Mouse (Mus musculus) embryonic facial prominence, embryonic 14.5 days (tissue): Measurements from ENCODE around the gene 6430571L13Rik. TPM values are rescaled to one million over a fixed set of nuclear protein-coding genes. Genes with fewer than 3 reads are reported as not detected.

Source experiments
- ATAC-seq: fragments of 200-750 bp; cut with Nextera tagmentation; 2 replicates; pipeline ENCODE4 v1.8.0; 2017; ENCODE audit warnings: low read depth, moderate number of reproducible peaks, moderate TSS enrichment
- DNase-seq: peaks from one replicate; pipeline ENCODE4 v3.0.0-alpha.2; 2015; ENCODE audit warnings: low spot score
- H3K27ac ChIP-seq: fragments of 300-500 bp; sonication (generic); replicated peaks from 2 replicates; pipeline ENCODE4 v1.5.1; 2014; ENCODE audit warnings: low read depth, mild to moderate bottlenecking, low read length, moderate library complexity
- H3K27me3 ChIP-seq: fragments of 300-500 bp; sonication (generic); replicated peaks from 2 replicates; pipeline ENCODE4 v1.6.1; 2014; ENCODE audit warnings: low read length; ENCODE audit not compliant: control insufficient read depth, insufficient read depth
- H3K36me3 ChIP-seq: fragments of 300-500 bp; sonication (generic); 2 replicates; pipeline ENCODE4 v1.6.1; 2014; ENCODE audit warnings: low read length, mixed read lengths; ENCODE audit not compliant: control insufficient read depth, insufficient read depth
- H3K4me1 ChIP-seq: fragments of 300-500 bp; sonication (generic); 2 replicates; pipeline ENCODE4 v1.6.1; 2014; ENCODE audit warnings: antibody characterized with exemption, low read length; ENCODE audit not compliant: control insufficient read depth, insufficient read depth
- H3K4me2 ChIP-seq: fragments of 300-500 bp; sonication (generic); 2 replicates; pipeline ENCODE4 v1.6.1; 2014; ENCODE audit warnings: low read depth, mild to moderate bottlenecking, low read length, moderate library complexity, mixed read lengths
- H3K4me3 ChIP-seq: fragments of 300-500 bp; sonication (generic); 2 replicates; pipeline ENCODE4 v1.5.1; 2014; ENCODE audit warnings: low read depth, mild to moderate bottlenecking, low read length
- H3K9ac ChIP-seq: fragments of 300-500 bp; sonication (generic); 2 replicates; pipeline ENCODE4 v1.6.1; 2014; ENCODE audit warnings: low read depth, mild to moderate bottlenecking, low read length, moderate library complexity, mixed read lengths
- H3K9me3 ChIP-seq: fragments of 300-500 bp; sonication (generic); 2 replicates; pipeline ENCODE4 v1.6.1; 2016; ENCODE audit warnings: low read length; ENCODE audit not compliant: control insufficient read depth
- WGBS: fragments of 180-500 bp; shearing (Covaris S2); extraction: QIAGEN DNeasy Blood & Tissue Kit; methylation state at CpG from one replicate; pipeline ENCODE4 v1.1.7; 2014; 5-methylcytosine and 5-hydroxymethylcytosine counted together
- polyA plus RNA-seq: library from polyadenylated mRNA; unstranded; fragments of >200 nt; fragmentation: Nextera tagmentation; extraction: Ambion mirVana; gene quantifications from 2 replicates; pipeline ENCODE4 v1.2.1, GENCODE M21; 2014

The 6430571L13Rik gene
- polyA plus RNA-seq, 1 experiment from 2014 or later = 0.96 TPM

DNA sequence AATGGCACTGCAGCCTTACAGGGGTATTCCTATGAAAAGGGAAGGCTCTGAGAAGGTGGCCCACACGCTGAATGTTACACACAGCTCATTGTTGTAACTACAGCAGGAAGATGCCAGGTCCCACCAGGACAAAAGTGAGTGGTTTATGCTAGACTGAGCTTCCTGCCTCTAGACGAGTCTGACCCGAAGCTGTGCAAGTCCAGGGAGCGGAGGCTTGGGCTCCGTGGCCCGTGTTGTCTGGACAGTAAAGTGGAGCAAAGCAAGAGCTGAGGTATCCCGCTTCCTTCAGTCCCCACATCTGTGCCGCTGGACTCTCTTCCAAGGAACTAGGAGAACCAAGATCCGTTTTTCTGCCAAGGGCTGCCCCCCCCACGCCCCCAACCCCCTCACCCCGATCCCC lies 58.6 kb downstream of the 6430571L13Rik start:
- H3K36me3 ChIP-seq = no peaks in the 10 kb centered on the region
- peak overlapping the region; percentile 100; the same call in 1 of the 2 replicates for H3K4me2 ChIP-seq
- H3K9ac ChIP-seq = no peak overlapping the region
- WGBS = 28% methylated on average over 11 of the region's 11 CpGs
- peaks cover 5% of the 10 kb centered on the region for H3K4me1 ChIP-seq
- H3K27ac ChIP-seq = no peak overlapping the region
- no peak overlapping the region; the same call in 1 of the 2 replicates for H3K4me3 ChIP-seq
- peaks cover 63% of the 10 kb centered on the region for H3K27me3 ChIP-seq
- DNase-seq = no peak
- no peak for ATAC-seq
- H3K9me3 ChIP-seq = no peaks in the 10 kb centered on the region

DNA sequence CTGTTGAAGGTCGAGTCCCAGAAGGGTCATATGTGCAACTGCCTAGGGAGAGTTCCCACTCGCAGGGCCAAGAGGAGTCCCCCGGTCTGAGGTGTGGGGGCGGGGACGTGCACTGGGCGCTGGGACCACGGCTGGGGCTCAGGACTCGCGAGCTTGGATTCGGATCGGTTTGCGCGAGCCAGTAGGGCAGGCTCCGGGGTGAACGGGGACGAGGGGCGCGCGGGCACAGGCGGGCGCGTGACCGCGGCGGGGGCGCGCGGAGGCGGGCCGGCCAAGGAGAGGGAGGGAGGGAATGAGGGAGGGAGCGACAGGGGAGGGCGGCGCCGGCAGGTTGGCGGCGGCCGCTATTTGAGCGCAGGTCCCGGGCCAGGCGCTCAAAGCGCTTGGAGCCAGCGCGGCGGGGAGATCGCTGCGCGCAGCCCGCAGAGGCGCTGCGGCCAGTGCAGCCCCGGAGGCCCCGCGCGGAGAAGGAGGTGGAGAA lies 59.1 kb downstream of the 6430571L13Rik start, which contains the start of gene Cacna2d2:
TSS of gene Cacna2d2 (plus strand) at position 122 of the 481 bp plus-strand sequence.
- Histone ChIP-seq H3K4me1 (peaks cover 5% of the 10 kb centered on the region), H3K9ac (peak within 1 kb of the TSS; percentile 71), H3K27ac (no peak within 1 kb of the TSS), H3K9me3 (no peaks in the 10 kb centered on the region), H3K4me3 (peak within 1 kb of the TSS; percentile 68), H3K36me3 (no peaks in the 10 kb centered on the region), H3K4me2 (peak within 1 kb of the TSS; percentile 100), H3K27me3 (peaks cover 63% of the 10 kb centered on the region)
- ATAC-seq = peak; percentile 81
- 3% methylated on average over 19 of the region's 54 CpGs for WGBS
- peak; percentile 53 for DNase-seq

DNA sequence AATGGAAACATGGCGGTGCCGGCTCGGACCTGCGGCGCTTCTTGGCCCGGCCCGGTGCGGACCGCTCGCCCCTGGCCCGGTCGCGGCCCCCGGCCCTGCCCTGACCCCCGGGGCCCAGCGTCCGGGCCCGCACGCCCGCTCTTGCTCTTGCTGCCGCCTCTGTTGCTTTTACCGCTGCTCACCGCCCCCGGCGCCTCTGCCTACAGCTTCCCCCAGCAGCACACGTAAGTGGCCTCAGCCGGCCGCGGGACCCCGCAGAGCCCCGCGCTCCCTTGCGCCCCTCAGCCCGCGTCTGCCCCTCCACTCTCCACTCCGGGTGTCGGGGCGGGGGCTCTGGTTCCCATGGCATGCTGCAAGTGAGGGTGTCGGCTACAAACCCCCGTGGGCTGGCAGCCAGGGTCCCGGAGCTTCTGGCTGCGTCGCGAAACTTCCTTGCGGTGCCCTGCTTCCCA lies 59.7 kb downstream of the 6430571L13Rik start:
- WGBS = 1% methylated on average over 17 of the region's 45 CpGs
- Histone ChIP-seq H3K27ac (no peak overlapping the region), H3K9ac (peak overlapping the region; percentile 71), H3K4me1 (peaks cover 5% of the 10 kb centered on the region), H3K4me3 (peak overlapping the region; percentile 68), H3K9me3 (no peaks in the 10 kb centered on the region), H3K36me3 (no peaks in the 10 kb centered on the region), H3K27me3 (peaks cover 63% of the 10 kb centered on the region), H3K4me2 (peak overlapping the region; percentile 100)
- ATAC-seq (peak; percentile 46; the same call in 1 of the 2 replicates), DNase-seq (peak; percentile 27)

DNA sequence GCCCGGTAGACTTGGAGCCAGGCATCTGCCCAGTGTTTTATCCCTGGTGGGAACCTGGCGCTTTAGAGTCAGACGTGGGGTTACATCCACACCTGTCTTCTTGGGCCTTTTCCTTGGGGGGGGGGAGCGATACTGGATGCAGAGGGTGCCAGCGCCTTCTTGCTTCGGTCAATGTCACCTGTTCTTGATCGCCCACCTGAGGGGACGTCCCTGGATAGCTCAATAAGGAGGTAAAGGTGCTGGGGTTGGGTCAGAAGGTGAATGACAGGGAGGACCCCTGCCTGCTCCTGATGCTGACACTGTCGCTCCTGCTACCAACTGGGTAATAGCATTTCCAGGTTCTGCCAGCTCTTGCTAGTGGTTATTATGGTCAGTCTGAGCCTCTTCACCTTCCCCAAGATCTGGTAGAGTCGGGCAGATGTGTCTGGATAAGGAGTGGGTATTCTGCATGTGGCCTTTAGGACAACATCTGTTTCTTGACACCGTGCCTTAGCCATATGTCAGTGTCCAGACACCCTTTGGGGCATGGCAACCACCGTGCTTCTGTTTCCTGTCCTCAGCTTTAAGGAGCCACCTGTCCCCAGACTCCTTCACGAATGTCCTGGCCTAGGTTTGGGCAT lies 60.4 kb downstream of the 6430571L13Rik start:
- H3K27me3 ChIP-seq = peaks cover 63% of the 10 kb centered on the region
- H3K9me3 ChIP-seq = no peaks in the 10 kb centered on the region
- H3K4me2 ChIP-seq = peak overlapping the region; percentile 100
- peak overlapping the region; percentile 71 for H3K9ac ChIP-seq
- WGBS = 14% methylated on average over 13 of the region's 13 CpGs
- no peak for ATAC-seq
- H3K4me1 ChIP-seq = peaks cover 5% of the 10 kb centered on the region
- H3K4me3 ChIP-seq = peak overlapping the region; percentile 68
- H3K27ac ChIP-seq = no peak overlapping the region
- no peak for DNase-seq
- H3K36me3 ChIP-seq = no peaks in the 10 kb centered on the region

Other genes with a start within 250 kb of the 6430571L13Rik start
- 1.4 and 1.7 TPM in 2 replicates for gene Dock3, start 108.7 kb upstream of the 6430571L13Rik start, polyA plus RNA-seq
- 10.1 and 12.2 TPM in 2 replicates for gene Mapkapk3, start 50.7 kb upstream of the 6430571L13Rik start, polyA plus RNA-seq
- gene Cish, start 44.6 kb upstream of the 6430571L13Rik start, polyA plus RNA-seq = 5.8 and 6.6 TPM in 2 replicates
- gene Hemk1, start 2.3 kb upstream of the 6430571L13Rik start, polyA plus RNA-seq = 9.8 and 10.8 TPM in 2 replicates
- gene Cacna2d2, start 59.0 kb downstream of the 6430571L13Rik start, polyA plus RNA-seq = 0.88 and 0.93 TPM in 2 replicates
- 53.1 and 56.1 TPM in 2 replicates for gene Tmem115, start 193.3 kb downstream of the 6430571L13Rik start, polyA plus RNA-seq
- 24.7 and 27.0 TPM in 2 replicates for gene Cyb561d2, start 201.6 kb downstream of the 6430571L13Rik start, polyA plus RNA-seq
- gene Nprl2, start 201.6 kb downstream of the 6430571L13Rik start, polyA plus RNA-seq = 35.0 and 35.4 TPM in 2 replicates
- gene Zmynd10, start 206.7 kb downstream of the 6430571L13Rik start, polyA plus RNA-seq = 2.8 and 8.2 TPM in 2 replicates
- 66.5 and 66.8 TPM in 2 replicates for gene Rassf1, start 211.0 kb downstream of the 6430571L13Rik start, polyA plus RNA-seq
- 43.1 and 45.2 TPM in 2 replicates for gene Tusc2, start 222.7 kb downstream of the 6430571L13Rik start, polyA plus RNA-seq
- gene Hyal2, start 227.3 kb downstream of the 6430571L13Rik start, polyA plus RNA-seq = 106 and 112 TPM in 2 replicates
- gene Hyal1, start 236.3 kb downstream of the 6430571L13Rik start, polyA plus RNA-seq = 5.6 and 6.8 TPM in 2 replicates
- gene Naa80, start 238.3 kb downstream of the 6430571L13Rik start, polyA plus RNA-seq = 15.9 and 18.0 TPM in 2 replicates
- 1.2 and 1.4 TPM in 2 replicates for gene Hyal3, start 240.2 kb downstream of the 6430571L13Rik start, polyA plus RNA-seq
- 46.7 and 52.3 TPM in 2 replicates for gene Ifrd2, start 247.0 kb downstream of the 6430571L13Rik start, polyA plus RNA-seq